Mouse (Mus musculus): ENCODE measurements at regions not wholly inside any gene's neighbourhood (a gene's known extent, or its start where the extent isn't known, plus 50 kb on each side); places are given as distances from the start of the nearest gene placed in this dataset.

- DNase-seq, result no peak
Measured at GRCm38 (mm10) chr13:38751876-38752275, 93.0 kb upstream of the Eef1e1 start.

GRCm38 (mm10) chr13:38740066-38740465 lies 81.2 kb upstream of the Eef1e1 start:
- no peak for DNase-seq

- DNase-seq, result no peak
Measured at GRCm38 (mm10) chr13:38736361-38737035, 77.6 kb upstream of the Eef1e1 start.

- no peak for DNase-seq
Measured at GRCm38 (mm10) chr13:38735294-38735693, 76.4 kb upstream of the Eef1e1 start.

GRCm38 (mm10) chr13:38733246-38733645 lies 74.4 kb upstream of the Eef1e1 start:
- DNase-seq, result no peak

- peak; percentile 14 for DNase-seq
Measured at GRCm38 (mm10) chr13:38725452-38725851, 66.6 kb upstream of the Eef1e1 start.

GRCm38 (mm10) chr13:38721166-38721565 lies 62.3 kb upstream of the Eef1e1 start:
- DNase-seq, result no peak

- peak; percentile 7 for DNase-seq
Measured at GRCm38 (mm10) chr13:38714838-38715237, 56.0 kb upstream of the Eef1e1 start.
